Mouse (Mus musculus) limb, embryonic 13.5 days (tissue): ENCODE results near the gene Glt28d2. TPM values are rescaled to one million over a fixed set of nuclear protein-coding genes. Genes with fewer than 3 reads are reported as not detected.
"Not testable (repeated sequence)": the region's sequence is repeated elsewhere in the genome, so short reads cannot be mapped to it uniquely, and the experiment has no call there.

Experiments
- ATAC-seq: fragments of 200-750 bp; cut with Nextera tagmentation; 2 replicates; pipeline ENCODE4 v1.8.0; 2017; ENCODE audit warnings: low read depth, moderate number of reproducible peaks, moderate TSS enrichment; ENCODE audit not compliant: low FRiP score
- H3K27ac ChIP-seq: fragments of 300-500 bp; sonication (generic); 2 replicates; pipeline ENCODE4 v1.5.1; 2015; ENCODE audit warnings: inconsistent platforms, mild to moderate bottlenecking, moderate library complexity
- H3K27me3 ChIP-seq: fragments of 300-500 bp; sonication (generic); 2 replicates; pipeline ENCODE4 v1.6.1; 2015; ENCODE audit warnings: mild to moderate bottlenecking, inconsistent platforms
- H3K36me3 ChIP-seq: fragments of 300-500 bp; sonication (generic); 2 replicates; pipeline ENCODE4 v1.6.1; 2015; ENCODE audit warnings: inconsistent platforms, mild to moderate bottlenecking, moderate library complexity
- H3K4me1 ChIP-seq: fragments of 300-500 bp; sonication (generic); 2 replicates; pipeline ENCODE4 v1.6.1; 2015; ENCODE audit warnings: inconsistent platforms
- H3K4me2 ChIP-seq: fragments of 300-500 bp; sonication (generic); replicated peaks from 2 replicates; pipeline ENCODE4 v1.6.1; 2015; ENCODE audit warnings: inconsistent platforms, mild to moderate bottlenecking, moderate library complexity
- H3K4me3 ChIP-seq: fragments of 300-500 bp; sonication (generic); 2 replicates; pipeline ENCODE4 v1.5.1; 2015; ENCODE audit warnings: moderate library complexity, mild to moderate bottlenecking, inconsistent platforms
- H3K9ac ChIP-seq: fragments of 300-500 bp; sonication (generic); 2 replicates; pipeline ENCODE4 v1.6.1; 2015; ENCODE audit warnings: mild to moderate bottlenecking, inconsistent platforms
- H3K9me3 ChIP-seq: fragments of 300-500 bp; sonication (generic); 2 replicates; pipeline ENCODE4 v1.6.1; 2016; ENCODE audit warnings: inconsistent platforms
- WGBS: fragments of 180-500 bp; shearing (Covaris S2); methylation state at CpG from one replicate; pipeline ENCODE4 v1.1.7; 2015; 5-methylcytosine and 5-hydroxymethylcytosine counted together
- polyA plus RNA-seq: library from polyadenylated mRNA; unstranded; fragments of >200 nt; fragmentation: Nextera tagmentation; extraction: Ambion mirVana; gene quantifications from 2 replicates; pipeline ENCODE4 v1.2.1, GENCODE M21; 2015

Gene Glt28d2
- polyA plus RNA-seq, result 1.7 TPM in 2 replicates

GRCm38 (mm10) chr3:85887239-85887827 is at the start of gene Glt28d2, which contains the start of gene Gm37240:
Glt28d2 (minus strand) TSS chr3:85887516.
Gm37240 (minus strand) TSS chr3:85887518.
- peak within 1 kb of the TSS; percentile 33; the same call in 1 of the 2 replicates for H3K27ac ChIP-seq
- peaks cover 12% of the 10 kb centered on the region; the same call in 1 of the 2 replicates for H3K27me3 ChIP-seq
- H3K4me1 ChIP-seq, result peaks cover 17% of the 10 kb centered on the region
- no peaks in the 10 kb centered on the region for H3K9me3 ChIP-seq
- ATAC-seq, result peak; percentile 93
- H3K9ac ChIP-seq, result peak within 1 kb of the TSS; percentile 69
- peak within 1 kb of the TSS; percentile 86 for H3K4me2 ChIP-seq
- H3K36me3 ChIP-seq, result no peaks in the 10 kb centered on the region
- peak within 1 kb of the TSS; percentile 61 for H3K4me3 ChIP-seq
- under 1% methylated on average over 46 of the region's 48 CpGs for WGBS

GRCm38 (mm10) chr3:85933586-85933985 is 46.3 kb upstream of the Glt28d2 start:
- ATAC-seq, result no peak
- WGBS, result 84% methylated on average over 5 of the region's 5 CpGs

GRCm38 (mm10) chr3:85931859-85932258 is 44.5 kb upstream of the Glt28d2 start:
- H3K9me3 ChIP-seq, result no peaks in the 10 kb centered on the region
- WGBS, result 73% methylated on average over 6 of the region's 6 CpGs
- H3K4me1 ChIP-seq, result peaks cover 12% of the 10 kb centered on the region
- no peaks in the 10 kb centered on the region for H3K36me3 ChIP-seq
- H3K27ac ChIP-seq, result no peak overlapping the region
- no peak overlapping the region for H3K9ac ChIP-seq
- no peak overlapping the region for H3K4me2 ChIP-seq
- H3K27me3 ChIP-seq, result no peaks in the 10 kb centered on the region
- H3K4me3 ChIP-seq, result no peak overlapping the region
- ATAC-seq, result no peak

More at GRCm38 (mm10) chr3:85933586-85933985, 46.3 kb upstream of the Glt28d2 start:
- H3K27me3 ChIP-seq, result no peaks in the 10 kb centered on the region
- no peak overlapping the region for H3K9ac ChIP-seq
- H3K4me2 ChIP-seq, result no peak overlapping the region
- H3K36me3 ChIP-seq, result no peaks in the 10 kb centered on the region
- H3K27ac ChIP-seq, result no peak overlapping the region
- H3K4me3 ChIP-seq, result no peak overlapping the region
- H3K4me1 ChIP-seq, result no peaks in the 10 kb centered on the region
- no peaks in the 10 kb centered on the region for H3K9me3 ChIP-seq

- no peak overlapping the region for H3K9ac ChIP-seq
- H3K9me3 ChIP-seq, result no peaks in the 10 kb centered on the region
- H3K4me1 ChIP-seq, result peaks cover 12% of the 10 kb centered on the region
- ATAC-seq, result no peak
- 76% methylated on average over 11 of the region's 11 CpGs for WGBS
- H3K27me3 ChIP-seq, result no peaks in the 10 kb centered on the region
- H3K36me3 ChIP-seq, result no peaks in the 10 kb centered on the region
- no peak overlapping the region for H3K4me3 ChIP-seq
- H3K4me2 ChIP-seq, result no peak overlapping the region
- no peak overlapping the region for H3K27ac ChIP-seq
Measured at GRCm38 (mm10) chr3:85930671-85931255, 43.4 kb upstream of the Glt28d2 start.

- 83% methylated on average over 5 of the region's 5 CpGs for WGBS
- H3K9me3 ChIP-seq, result no peaks in the 10 kb centered on the region
- no peaks in the 10 kb centered on the region for H3K36me3 ChIP-seq
- no peak overlapping the region for H3K27ac ChIP-seq
- H3K27me3 ChIP-seq, result no peaks in the 10 kb centered on the region
- no peak for ATAC-seq
- H3K4me1 ChIP-seq, result peaks cover 12% of the 10 kb centered on the region
- H3K4me2 ChIP-seq, result no peak overlapping the region
- no peak overlapping the region for H3K9ac ChIP-seq
- H3K4me3 ChIP-seq, result no peak overlapping the region
Measured at GRCm38 (mm10) chr3:85929711-85930110, 42.4 kb upstream of the Glt28d2 start.

- Histone ChIP-seq H3K4me2 (no peak overlapping the region), H3K4me3 (no peak overlapping the region), H3K36me3 (no peaks in the 10 kb centered on the region), H3K27ac (no peak overlapping the region), H3K27me3 (no peaks in the 10 kb centered on the region), H3K4me1 (peaks cover 21% of the 10 kb centered on the region), H3K9ac (no peak overlapping the region), H3K9me3 (no peaks in the 10 kb centered on the region)
- 0 out of 2 replicates have a peak, but pooled peaks have one; percentile 14 for ATAC-seq
- WGBS, result 69% methylated on average over 5 of the region's 5 CpGs
Measured at GRCm38 (mm10) chr3:85928140-85928611, 40.9 kb upstream of the Glt28d2 start.

GRCm38 (mm10) chr3:85927296-85927695 is 40.0 kb upstream of the Glt28d2 start:
- no peak overlapping the region for H3K4me2 ChIP-seq
- 13% methylated on average over 9 of the region's 9 CpGs for WGBS
- no peak overlapping the region for H3K4me3 ChIP-seq
- H3K27ac ChIP-seq, result no peak overlapping the region
- H3K4me1 ChIP-seq, result peaks cover 21% of the 10 kb centered on the region
- ATAC-seq, result no peak
- H3K9ac ChIP-seq, result no peak overlapping the region
- H3K9me3 ChIP-seq, result no peaks in the 10 kb centered on the region
- H3K27me3 ChIP-seq, result no peaks in the 10 kb centered on the region
- no peaks in the 10 kb centered on the region for H3K36me3 ChIP-seq

- H3K9me3 ChIP-seq, result no peaks in the 10 kb centered on the region
- H3K4me2 ChIP-seq, result peak overlapping the region; percentile 52
- H3K27ac ChIP-seq, result no peak overlapping the region
- peak overlapping the region; percentile 36; the same call in 1 of the 2 replicates for H3K9ac ChIP-seq
- peak overlapping the region; percentile 14; the same call in 1 of the 2 replicates for H3K4me3 ChIP-seq
- WGBS, result 43% methylated on average over 18 of the region's 18 CpGs
- no peaks in the 10 kb centered on the region for H3K27me3 ChIP-seq
- ATAC-seq, result peak; percentile 41; the same call in 1 of the 2 replicates
- H3K36me3 ChIP-seq, result no peaks in the 10 kb centered on the region
- peaks cover 21% of the 10 kb centered on the region for H3K4me1 ChIP-seq
Measured at GRCm38 (mm10) chr3:85923954-85924945, 36.9 kb upstream of the Glt28d2 start.

GRCm38 (mm10) chr3:85923343-85923742 is 36.0 kb upstream of the Glt28d2 start:
- H3K4me3 ChIP-seq, result no peak overlapping the region
- H3K4me1 ChIP-seq, result peaks cover 21% of the 10 kb centered on the region
- H3K27me3 ChIP-seq, result no peaks in the 10 kb centered on the region
- WGBS, result 49% methylated on average over 8 of the region's 8 CpGs
- H3K9me3 ChIP-seq, result no peaks in the 10 kb centered on the region
- no peak overlapping the region for H3K9ac ChIP-seq
- H3K27ac ChIP-seq, result no peak overlapping the region
- peak overlapping the region; percentile 52; the same call in 1 of the 2 replicates for H3K4me2 ChIP-seq
- no peak for ATAC-seq
- H3K36me3 ChIP-seq, result no peaks in the 10 kb centered on the region

- Histone ChIP-seq H3K36me3 (no peaks in the 10 kb centered on the region), H3K9me3 (no peaks in the 10 kb centered on the region), H3K27me3 (no peaks in the 10 kb centered on the region), H3K4me3 (no peak overlapping the region), H3K4me1 (peaks cover 11% of the 10 kb centered on the region), H3K4me2 (no peak overlapping the region), H3K9ac (no peak overlapping the region), H3K27ac (no peak overlapping the region)
- 77% methylated on average over 3 of the region's 3 CpGs for WGBS
- ATAC-seq, result no peak; the same call in 1 of the 2 replicates
Measured at GRCm38 (mm10) chr3:85922331-85922730, 35.0 kb upstream of the Glt28d2 start.

- not testable (repeated sequence) for H3K4me1 ChIP-seq, H3K4me2 ChIP-seq, ATAC-seq, H3K27me3 ChIP-seq, H3K36me3 ChIP-seq, H3K27ac ChIP-seq, H3K9me3 ChIP-seq, H3K4me3 ChIP-seq, H3K9ac ChIP-seq
- 86% methylated on average over 2 of the region's 2 CpGs for WGBS
Measured at GRCm38 (mm10) chr3:85920671-85921070, 33.4 kb upstream of the Glt28d2 start.
